Mouse (Mus musculus): Measurements from ENCODE around the gene Anapc15. TPM values are rescaled to one million over a fixed set of nuclear protein-coding genes. Genes with fewer than 3 reads are reported as not detected.
A peak's percentile ranks its signal among the peaks of the same experiment; 100 is the strongest.

Anapc15 gene
- polyA plus RNA-seq, 1 experiment from 2014 or later, result 127 TPM

DNA sequence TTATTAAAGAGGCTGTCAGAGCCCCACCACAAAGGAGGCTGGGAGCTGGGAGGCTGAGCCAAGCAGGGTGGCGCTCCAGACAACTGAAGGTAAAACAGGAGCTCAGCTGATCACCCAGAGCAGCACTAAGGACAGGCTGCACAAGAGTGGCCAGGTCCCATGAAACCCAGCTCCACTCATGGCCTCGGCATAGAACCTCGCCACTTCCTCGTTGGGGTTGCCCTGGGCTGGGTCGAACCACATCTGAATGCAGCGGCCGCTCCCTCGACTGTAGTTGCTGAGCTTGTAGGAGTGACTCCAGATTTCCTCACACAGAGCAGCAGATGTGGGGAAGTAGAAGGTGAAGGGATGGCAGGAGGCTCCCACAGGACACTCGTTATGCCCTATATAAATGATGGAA lies 5.2 kb upstream of the Anapc15 start:
- Histone ChIP-seq H3K27me3 (ENCODE audit: poor library complexity, severe bottlenecking) (no peaks in the 10 kb centered on the region), H3K4me1 (no peaks in the 10 kb centered on the region), H3K27ac (no peak overlapping the region), H3K36me3 (replicated peaks) (no peaks in the 10 kb centered on the region), H3K4me3 (no peak overlapping the region), H3K9me3 (no peaks in the 10 kb centered on the region)
- 87% methylated on average over 9 of the region's 9 CpGs for WGBS
- no peak for DNase-seq (ENCODE audit: extremely low spot score, low spot score)

DNA sequence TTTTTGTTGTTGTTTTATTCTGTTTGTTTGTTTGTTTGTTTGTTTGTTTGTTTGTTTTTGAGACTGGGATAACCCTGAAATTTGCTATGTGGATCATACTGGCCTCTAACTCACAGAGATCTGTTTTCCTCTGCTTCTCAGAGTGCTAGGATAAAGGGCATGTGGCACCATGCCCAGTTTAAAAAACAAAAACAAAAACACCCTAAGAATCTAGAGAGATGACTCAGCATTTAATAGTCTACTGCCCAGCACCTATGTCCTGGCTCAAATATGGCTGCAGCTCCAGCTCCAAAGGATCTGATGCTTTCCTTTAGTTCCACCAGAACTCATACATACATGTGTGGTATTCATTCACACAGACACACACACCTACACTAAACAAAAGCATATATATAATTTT lies 2.5 kb upstream of the Anapc15 start:
- Histone ChIP-seq H3K36me3 (replicated peaks) (no peaks in the 10 kb centered on the region), H3K9me3 (no peaks in the 10 kb centered on the region), H3K27ac (no peak overlapping the region), H3K27me3 (ENCODE audit: poor library complexity, severe bottlenecking) (no peaks in the 10 kb centered on the region), H3K4me1 (no peaks in the 10 kb centered on the region), H3K4me3 (no peak overlapping the region)
- no peak for DNase-seq (ENCODE audit: extremely low spot score, low spot score)

- Histone ChIP-seq H3K4me3 (no peak overlapping the region), H3K36me3 (replicated peaks) (no peaks in the 10 kb centered on the region), H3K27ac (no peak overlapping the region), H3K27me3 (ENCODE audit: poor library complexity, severe bottlenecking) (no peaks in the 10 kb centered on the region), H3K9me3 (no peaks in the 10 kb centered on the region), H3K4me1 (peaks cover 9% of the 10 kb centered on the region; the same call in 1 of the 2 replicates)
- DNase-seq (ENCODE audit: extremely low spot score, low spot score), result no peak
- 67% methylated on average over 3 of the region's 3 CpGs for WGBS
Measured at GRCm38 (mm10) chr7:101862291-101862690, 1.2 kb upstream of the Anapc15 start.

- H3K4me3 ChIP-seq, result no peak overlapping the region
- WGBS, result 83% methylated on average over 11 of the region's 11 CpGs
- H3K27me3 ChIP-seq (ENCODE audit: poor library complexity, severe bottlenecking), result no peaks in the 10 kb centered on the region
- H3K27ac ChIP-seq, result peak overlapping the region; percentile 60; the same call in 1 of the 2 replicates
- H3K36me3 ChIP-seq (replicated peaks), result no peaks in the 10 kb centered on the region
- H3K9me3 ChIP-seq, result no peaks in the 10 kb centered on the region
- DNase-seq (ENCODE audit: extremely low spot score, low spot score), result no peak
- peaks cover 26% of the 10 kb centered on the region for H3K4me1 ChIP-seq
Measured at GRCm38 (mm10) chr7:101866491-101867265, 3.2 kb downstream of the Anapc15 start.

GRCm38 (mm10) chr7:101867482-101867881 lies 4.0 kb downstream of the Anapc15 start:
- H3K4me3 ChIP-seq, result no peak overlapping the region
- H3K36me3 ChIP-seq (replicated peaks), result no peaks in the 10 kb centered on the region
- no peak for DNase-seq (ENCODE audit: extremely low spot score, low spot score)
- WGBS, result 99% methylated on average over 4 of the region's 4 CpGs
- H3K27ac ChIP-seq, result no peak overlapping the region
- H3K4me1 ChIP-seq, result peaks cover 26% of the 10 kb centered on the region
- no peaks in the 10 kb centered on the region for H3K9me3 ChIP-seq
- no peaks in the 10 kb centered on the region for H3K27me3 ChIP-seq (ENCODE audit: poor library complexity, severe bottlenecking)

DNA sequence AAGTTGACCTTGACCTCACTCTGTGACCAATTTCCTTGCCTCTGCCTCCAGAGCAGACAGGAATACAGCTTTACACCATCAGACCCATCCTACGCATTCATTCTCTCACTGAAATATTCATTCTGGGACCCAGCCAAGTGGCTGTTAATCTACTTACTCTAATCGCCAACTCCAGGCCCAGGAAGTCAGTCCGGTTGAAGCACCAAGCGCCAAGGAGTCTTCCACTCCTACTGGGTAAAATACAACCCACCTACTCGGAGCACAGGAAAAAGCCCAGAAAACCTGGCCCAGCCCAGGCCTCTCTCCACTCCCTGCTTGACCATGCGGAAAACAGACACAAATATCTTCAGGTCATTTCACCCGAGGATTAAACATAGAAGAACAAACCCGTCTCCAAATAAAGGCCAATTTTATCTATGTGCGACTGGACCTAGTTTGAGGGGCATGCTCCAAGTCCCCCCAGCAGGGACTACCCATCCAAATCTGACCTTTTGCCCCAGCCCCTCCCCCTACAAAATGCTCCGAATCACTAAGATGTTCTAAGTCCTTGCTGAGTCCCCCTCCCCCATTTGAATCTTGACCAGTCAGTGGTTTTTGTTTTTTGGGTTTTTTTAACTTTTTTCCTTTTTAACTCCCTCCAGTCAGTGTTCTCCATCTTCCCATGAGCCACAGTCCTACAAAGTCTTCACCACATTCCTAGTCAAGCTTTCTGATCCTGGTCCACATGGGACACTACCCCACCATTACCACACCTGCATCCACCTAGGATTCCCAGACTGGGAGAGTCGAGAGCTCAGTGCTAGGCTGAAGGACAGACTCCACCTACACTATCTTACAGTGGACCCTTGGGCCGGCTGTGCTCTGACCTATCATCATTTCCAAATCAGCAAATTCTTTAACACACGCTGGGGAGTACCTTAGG lies 5.0 kb downstream of the Anapc15 start:
- peaks cover 26% of the 10 kb centered on the region for H3K4me1 ChIP-seq
- no peaks in the 10 kb centered on the region for H3K27me3 ChIP-seq (ENCODE audit: poor library complexity, severe bottlenecking)
- no peaks in the 10 kb centered on the region for H3K36me3 ChIP-seq (replicated peaks)
- H3K4me3 ChIP-seq, result peak overlapping the region; percentile 8; the same call in 1 of the 2 replicates
- no peaks in the 10 kb centered on the region for H3K9me3 ChIP-seq
- peak overlapping the region; percentile 77 for H3K27ac ChIP-seq
- no peak for DNase-seq (ENCODE audit: extremely low spot score, low spot score)
- WGBS, result 51% methylated on average over 13 of the region's 13 CpGs

GRCm38 (mm10) chr7:101869163-101869500 lies 5.6 kb downstream of the Anapc15 start:
- Histone ChIP-seq H3K4me1 (peaks cover 26% of the 10 kb centered on the region), H3K4me3 (no peak overlapping the region), H3K27me3 (ENCODE audit: poor library complexity, severe bottlenecking) (no peaks in the 10 kb centered on the region), H3K27ac (peak overlapping the region; percentile 77), H3K36me3 (replicated peaks) (no peaks in the 10 kb centered on the region), H3K9me3 (no peaks in the 10 kb centered on the region)
- DNase-seq (ENCODE audit: extremely low spot score, low spot score), result peak; percentile 48
- WGBS, result 51% methylated on average over 7 of the region's 7 CpGs

DNA sequence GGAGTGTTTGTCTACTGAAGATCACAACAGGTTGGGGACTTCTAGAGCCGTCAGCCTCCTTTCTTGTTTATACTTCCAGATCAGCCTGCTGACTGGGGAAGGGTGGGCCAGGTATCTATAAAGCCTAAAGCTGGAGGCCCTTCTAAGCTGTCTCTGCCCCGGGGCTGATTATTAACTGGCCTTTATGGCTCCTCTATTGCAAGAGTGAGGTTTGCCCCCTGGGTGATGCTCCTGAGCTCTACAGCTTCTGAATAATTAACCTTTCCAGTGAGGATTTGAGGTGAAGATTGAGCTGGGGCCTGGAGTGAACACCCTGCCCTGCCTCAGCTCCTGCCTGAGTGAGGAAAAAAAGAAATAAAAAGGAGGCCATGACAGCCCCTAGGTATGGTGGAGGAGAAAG lies 7.1 kb downstream of the Anapc15 start, which contains the start of gene Folr1:
Gene Folr1 (minus strand): TSS at position 160 of the 400 bp plus-strand sequence.
- Histone ChIP-seq H3K36me3 (replicated peaks) (no peaks in the 10 kb centered on the region), H3K9me3 (no peaks in the 10 kb centered on the region), H3K27me3 (ENCODE audit: poor library complexity, severe bottlenecking) (no peaks in the 10 kb centered on the region), H3K4me1 (peaks cover 26% of the 10 kb centered on the region), H3K27ac (peak within 1 kb of the TSS; percentile 77), H3K4me3 (no peak within 1 kb of the TSS)
- 86% methylated on average over 2 of the region's 2 CpGs for WGBS
- no peak for DNase-seq (ENCODE audit: extremely low spot score, low spot score)

DNA sequence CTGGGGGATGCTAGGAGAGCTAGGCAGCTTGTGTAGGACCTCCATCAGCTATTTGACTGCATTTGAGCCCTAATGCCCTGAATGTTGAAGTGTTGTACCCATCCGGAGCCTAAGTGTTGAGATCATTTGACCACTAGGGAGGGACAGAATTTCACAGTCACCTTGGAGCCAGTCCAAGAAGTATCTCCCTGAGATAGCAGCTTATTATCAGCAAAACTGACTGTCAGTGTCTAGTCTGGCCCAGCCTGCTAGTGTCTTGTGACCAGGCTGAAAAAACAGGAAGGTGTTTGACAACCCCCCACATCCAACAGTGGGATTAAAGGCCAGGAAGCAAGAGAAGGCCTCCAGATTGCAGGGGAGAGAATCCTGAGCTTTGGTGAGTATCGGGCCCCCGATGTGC lies 7.8 kb downstream of the Anapc15 start:
- Histone ChIP-seq H3K27ac (no peak overlapping the region), H3K4me1 (peaks cover 26% of the 10 kb centered on the region), H3K9me3 (no peaks in the 10 kb centered on the region), H3K36me3 (replicated peaks) (no peaks in the 10 kb centered on the region), H3K4me3 (no peak overlapping the region), H3K27me3 (ENCODE audit: poor library complexity, severe bottlenecking) (no peaks in the 10 kb centered on the region)
- DNase-seq (ENCODE audit: extremely low spot score, low spot score), result no peak
- 87% methylated on average over 3 of the region's 3 CpGs for WGBS

DNA sequence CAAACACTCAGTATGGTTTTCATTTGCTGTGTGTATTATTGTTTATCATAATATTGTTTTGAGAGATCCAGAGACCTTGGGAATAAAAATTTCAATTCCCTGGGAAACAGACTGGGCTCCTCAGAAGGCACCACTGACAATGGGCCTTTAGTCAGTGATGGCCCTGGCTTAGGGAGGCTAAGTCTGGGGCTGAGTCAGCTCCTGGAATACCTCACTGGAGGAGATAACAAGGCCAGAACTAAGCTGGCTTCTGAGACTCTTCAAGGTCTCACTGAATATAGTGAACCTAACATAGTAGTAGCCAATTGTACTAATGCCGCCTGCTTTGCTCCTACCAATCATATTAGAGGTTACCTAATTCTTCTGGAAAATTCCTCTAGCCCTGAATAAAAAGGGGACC lies 12.5 kb downstream of the Anapc15 start:
- no peak overlapping the region for H3K27ac ChIP-seq
- DNase-seq (ENCODE audit: extremely low spot score, low spot score), result no peak
- no peaks in the 10 kb centered on the region for H3K27me3 ChIP-seq (ENCODE audit: poor library complexity, severe bottlenecking)
- no peaks in the 10 kb centered on the region for H3K36me3 ChIP-seq (replicated peaks)
- H3K9me3 ChIP-seq, result no peaks in the 10 kb centered on the region
- WGBS, result 82% methylated on average over 1 of the region's 1 CpGs
- H3K4me1 ChIP-seq, result no peaks in the 10 kb centered on the region
- no peak overlapping the region for H3K4me3 ChIP-seq

DNA sequence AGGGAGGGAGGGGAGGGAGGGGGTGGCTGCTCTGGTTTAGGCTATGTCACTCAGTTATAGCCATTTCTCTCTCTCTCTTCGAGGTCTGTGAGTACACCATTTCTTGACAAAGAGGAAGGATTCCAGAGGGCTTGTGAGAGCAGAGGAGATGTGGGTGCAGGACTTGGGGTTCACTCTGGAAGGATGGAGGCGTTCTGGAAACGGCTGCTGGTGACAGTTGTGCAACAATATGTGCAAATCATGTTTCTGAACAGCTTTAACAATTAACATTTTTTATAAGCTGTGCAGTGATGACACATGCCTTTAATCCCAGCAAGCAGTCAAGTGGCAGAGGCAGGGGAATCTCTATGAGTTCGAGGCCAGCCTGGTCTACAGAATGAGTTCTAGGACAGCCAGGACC lies 17.3 kb downstream of the Anapc15 start:
- DNase-seq (ENCODE audit: extremely low spot score, low spot score), result no peak
- Histone ChIP-seq H3K27ac (no peak overlapping the region), H3K4me1 (peaks cover 4% of the 10 kb centered on the region; the same call in 1 of the 2 replicates), H3K36me3 (replicated peaks) (no peaks in the 10 kb centered on the region), H3K27me3 (ENCODE audit: poor library complexity, severe bottlenecking) (no peaks in the 10 kb centered on the region), H3K9me3 (no peaks in the 10 kb centered on the region), H3K4me3 (no peak overlapping the region)
- WGBS, result 88% methylated on average over 4 of the region's 4 CpGs

- Histone ChIP-seq H3K36me3 (replicated peaks) (no peaks in the 10 kb centered on the region), H3K4me1 (peaks cover 4% of the 10 kb centered on the region; the same call in 1 of the 2 replicates), H3K27ac (no peak overlapping the region), H3K9me3 (no peaks in the 10 kb centered on the region), H3K27me3 (ENCODE audit: poor library complexity, severe bottlenecking) (no peaks in the 10 kb centered on the region), H3K4me3 (no peak overlapping the region)
- WGBS, result 67% methylated on average over 9 of the region's 9 CpGs
- DNase-seq (ENCODE audit: extremely low spot score, low spot score), result no peak
Measured at GRCm38 (mm10) chr7:101882413-101883154, 19.1 kb downstream of the Anapc15 start.
